Mouse (Mus musculus): Measurements from ENCODE around the gene Insc.

Insc gene

DNA sequence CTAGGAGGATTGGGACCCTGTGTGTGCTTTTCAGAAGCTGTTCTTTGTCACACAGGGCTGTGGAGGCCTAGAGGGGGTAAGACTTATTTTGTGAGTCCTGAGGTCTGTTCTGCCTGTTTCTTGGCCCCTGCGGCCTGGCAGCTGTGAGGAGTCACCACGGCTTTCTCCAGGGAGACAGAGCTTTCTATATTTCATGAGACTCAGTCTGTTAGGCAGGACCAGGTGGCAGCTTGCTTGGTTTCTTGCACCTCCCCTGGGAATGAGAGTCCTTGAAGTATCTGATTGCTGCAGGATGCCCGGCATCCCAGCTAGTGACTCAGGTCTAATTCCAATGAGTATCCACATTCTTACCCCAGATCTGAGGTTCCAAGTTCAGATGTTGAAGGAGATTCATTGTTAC lies 21.8 kb downstream of the Insc start:
- no peak for DNase-seq

DNA sequence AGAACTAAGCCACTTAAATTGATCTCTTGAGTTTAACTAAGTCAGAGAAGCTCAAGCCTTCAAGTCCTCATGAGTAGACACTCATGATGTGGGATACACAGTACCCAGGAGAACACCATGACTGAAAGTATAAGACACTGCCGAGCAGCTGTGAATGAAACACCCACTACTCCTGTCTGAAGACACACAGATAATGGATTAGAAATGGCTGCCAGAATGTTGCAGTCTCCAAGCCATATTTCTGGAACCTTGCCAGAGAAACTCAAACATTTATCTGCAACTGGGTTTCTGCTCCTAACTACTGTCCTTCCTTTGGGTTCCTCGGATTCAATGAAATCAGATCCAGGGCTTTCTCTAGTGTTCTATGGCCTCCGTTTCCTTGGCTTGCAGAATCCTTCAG lies 23.0 kb downstream of the Insc start:
- DNase-seq: no peak

DNA sequence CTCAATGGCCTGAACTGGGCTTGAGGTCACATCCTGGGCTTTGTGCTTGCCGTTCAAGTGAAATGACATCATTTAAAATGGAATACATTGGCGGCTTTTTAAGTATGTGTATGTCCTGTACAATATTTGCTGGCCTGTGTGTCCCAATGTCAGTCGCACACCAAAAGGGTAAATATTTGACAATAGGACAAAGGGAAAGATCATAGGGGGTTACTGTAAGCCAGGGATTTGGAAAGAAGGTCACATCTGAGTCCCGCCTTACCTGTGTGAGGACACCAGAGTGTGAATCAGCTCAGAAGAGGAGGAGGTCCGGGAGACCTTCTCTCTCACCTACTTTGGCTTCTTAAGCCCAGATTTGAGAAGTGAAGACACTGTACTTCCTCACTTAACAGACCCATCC lies 25.0 kb downstream of the Insc start:
- no peak for DNase-seq

DNA sequence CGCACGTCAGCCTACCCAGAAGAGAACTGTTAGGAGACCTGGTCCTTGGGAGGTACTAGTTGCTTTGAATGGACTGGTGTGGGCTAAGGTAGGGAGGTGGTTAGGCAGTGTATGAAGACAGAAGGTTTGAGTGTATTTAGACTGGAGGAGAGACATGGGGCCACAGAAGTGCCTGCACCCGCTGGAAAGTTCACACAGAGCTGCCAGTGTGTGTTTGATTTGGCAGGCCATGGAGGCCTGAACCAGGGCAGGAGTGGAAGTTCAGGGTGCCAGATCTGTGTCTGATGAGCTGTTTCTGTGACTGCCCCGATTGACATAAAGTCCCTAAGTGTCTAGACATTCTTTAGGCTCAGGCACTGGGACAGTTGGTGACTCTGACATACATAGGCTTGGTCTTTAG lies 25.5 kb downstream of the Insc start:
- DNase-seq: no peak

DNA sequence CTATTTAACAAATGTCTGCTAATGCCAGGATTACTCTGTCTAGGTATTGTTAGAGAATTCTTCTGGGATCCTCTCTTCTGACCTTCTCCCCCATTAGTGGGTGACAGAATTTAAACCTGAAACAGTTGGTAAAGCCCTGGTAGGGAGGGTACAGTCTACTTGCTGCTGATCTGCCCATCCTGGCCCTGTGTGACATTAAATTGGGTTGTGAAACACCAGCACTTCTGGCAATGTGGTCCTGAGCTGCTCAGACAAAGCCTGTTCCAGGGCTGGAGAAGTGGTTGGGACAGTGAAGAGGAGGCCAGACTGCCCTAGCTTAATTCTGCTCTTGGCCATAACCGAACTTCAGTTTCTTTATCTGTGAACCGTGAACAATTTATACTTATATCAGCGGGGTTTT lies 27.1 kb downstream of the Insc start:
- no peak for DNase-seq

DNA sequence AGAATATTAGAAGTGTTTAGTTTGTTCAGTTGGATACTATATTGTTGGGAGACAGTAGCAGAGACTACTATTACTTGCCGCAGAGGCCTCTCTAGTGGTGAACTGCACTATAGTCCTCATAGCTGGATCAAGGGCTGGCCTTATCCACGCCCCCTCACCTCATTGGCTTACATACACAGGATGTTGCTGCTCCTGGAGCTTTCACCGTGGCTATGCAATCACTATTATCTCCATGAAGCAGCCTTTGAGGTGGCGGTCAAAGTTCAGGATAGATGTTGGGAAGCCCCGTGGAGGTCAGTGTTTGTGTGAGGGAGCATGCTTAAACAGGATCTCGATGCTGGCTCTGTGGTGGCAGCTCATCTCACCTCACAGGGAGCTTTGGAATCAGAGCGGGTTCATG lies 28.3 kb downstream of the Insc start:
- DNase-seq: peak; percentile 48

DNA sequence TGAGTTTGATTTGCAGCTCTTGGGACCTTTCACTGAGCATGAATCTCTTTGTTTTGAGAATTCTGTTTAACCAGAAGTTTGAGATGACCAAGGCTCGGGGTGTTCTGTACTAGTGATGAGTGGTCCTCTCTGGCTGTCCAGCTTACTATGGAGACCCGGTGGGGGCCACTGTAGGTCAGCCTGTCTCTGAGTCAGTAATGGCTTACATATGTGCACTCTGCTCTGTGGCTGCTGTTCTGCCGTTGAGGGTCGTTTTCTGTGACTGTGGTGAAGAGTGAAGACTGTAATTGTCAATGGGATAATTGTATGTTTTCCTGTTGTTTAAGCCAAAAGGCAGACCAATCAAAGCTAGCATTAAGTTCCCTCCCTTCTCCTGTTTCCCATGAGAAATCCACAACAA lies 30.3 kb downstream of the Insc start:
- no peak for DNase-seq

DNA sequence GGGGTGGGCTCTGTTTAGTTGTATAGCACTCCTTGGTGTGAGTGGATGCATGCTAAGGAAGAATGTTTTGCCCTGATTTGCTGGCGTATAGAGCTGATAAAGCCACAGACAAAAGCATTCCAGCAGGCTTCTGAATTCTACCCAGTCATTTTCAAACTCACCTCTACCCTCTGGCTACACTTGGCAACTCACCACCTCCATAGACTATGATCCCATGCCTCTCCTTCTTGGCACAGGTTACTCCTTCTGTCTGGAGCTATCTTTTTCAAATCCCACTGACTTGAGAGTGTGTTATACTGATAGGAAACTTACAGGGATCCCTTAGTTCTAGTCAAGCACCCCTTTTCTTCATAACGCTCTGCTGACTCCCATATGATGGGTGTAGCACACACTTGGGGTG lies 32.4 kb downstream of the Insc start:
- DNase-seq: no peak

DNA sequence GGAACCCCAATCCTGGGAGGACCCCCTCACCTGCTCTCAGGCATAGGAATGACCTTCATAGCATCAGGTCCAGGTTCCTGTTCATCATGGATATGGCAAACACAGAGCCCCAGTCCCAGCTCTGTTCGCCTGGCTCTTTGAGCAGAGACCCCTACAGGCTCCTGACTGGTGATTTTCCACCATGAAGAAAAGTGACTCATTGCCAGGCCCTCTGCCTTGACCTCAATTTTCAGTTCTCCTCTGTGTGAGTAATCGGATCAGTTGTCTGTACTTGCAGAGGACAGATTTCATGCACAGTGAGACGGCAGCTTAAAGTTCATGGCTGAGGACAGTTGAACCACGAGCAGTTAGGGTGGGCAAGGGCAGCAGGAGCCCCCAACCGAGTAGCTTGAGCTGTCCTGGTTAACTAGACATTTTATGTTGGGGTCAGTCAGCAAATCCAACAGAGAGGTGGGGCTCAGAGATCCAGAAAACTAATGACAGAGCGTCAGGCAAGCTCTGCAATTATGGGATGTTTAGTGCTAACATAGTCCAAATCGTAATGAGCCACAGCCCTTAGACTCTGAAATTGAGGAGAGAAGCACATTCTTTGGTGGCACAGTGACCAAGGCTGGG lies 34.8 kb downstream of the Insc start:
- DNase-seq: no peak

DNA sequence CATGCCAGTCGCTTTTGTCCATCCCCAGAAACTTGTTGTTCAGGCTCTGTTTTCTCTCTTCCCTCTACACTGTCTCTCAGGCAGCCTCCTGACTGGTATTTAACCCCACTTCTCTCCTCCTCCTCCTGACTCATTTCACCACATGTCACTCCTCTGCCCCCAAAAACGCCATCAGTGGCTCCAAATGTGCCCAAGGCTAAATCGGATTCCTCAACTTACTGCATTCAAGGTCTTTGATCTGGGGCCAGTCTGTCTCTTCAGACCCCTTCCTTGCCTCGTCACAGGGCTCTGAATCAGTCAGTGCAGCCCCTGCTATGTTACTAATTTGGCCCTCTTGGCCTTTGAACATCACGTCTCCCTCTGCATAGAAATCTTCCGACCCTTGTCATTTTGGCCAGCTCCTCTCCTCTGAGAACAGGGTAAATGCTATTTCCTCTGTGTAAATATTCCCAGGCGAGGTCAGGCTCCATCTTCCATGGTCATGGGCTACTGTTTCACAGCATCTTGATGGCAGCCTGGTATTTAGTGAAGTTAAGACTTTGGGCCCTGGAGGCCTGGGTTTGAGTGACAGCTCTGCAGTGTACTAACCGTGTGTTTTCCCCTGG lies 35.7 kb downstream of the Insc start:
- DNase-seq: no peak

DNA sequence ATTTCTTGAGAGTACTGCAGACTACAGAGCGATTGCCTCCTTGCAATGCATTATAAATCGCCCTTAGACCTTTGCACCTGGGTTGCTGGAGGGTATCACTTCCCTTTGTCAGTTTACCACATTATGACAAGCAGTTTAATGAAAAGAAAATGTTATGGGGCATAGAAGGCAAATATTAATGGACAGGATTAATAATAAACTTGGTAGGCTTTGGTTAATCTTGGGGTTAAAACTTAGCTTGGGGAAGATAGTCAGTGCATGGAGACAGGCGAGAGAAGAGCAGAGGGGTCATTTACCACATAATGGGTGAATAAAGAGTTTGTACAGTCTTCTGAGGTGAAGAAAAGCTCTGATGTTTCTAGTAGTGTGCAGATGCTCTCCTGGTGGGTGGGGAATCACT lies 39.8 kb downstream of the Insc start:
- DNase-seq: no peak

DNA sequence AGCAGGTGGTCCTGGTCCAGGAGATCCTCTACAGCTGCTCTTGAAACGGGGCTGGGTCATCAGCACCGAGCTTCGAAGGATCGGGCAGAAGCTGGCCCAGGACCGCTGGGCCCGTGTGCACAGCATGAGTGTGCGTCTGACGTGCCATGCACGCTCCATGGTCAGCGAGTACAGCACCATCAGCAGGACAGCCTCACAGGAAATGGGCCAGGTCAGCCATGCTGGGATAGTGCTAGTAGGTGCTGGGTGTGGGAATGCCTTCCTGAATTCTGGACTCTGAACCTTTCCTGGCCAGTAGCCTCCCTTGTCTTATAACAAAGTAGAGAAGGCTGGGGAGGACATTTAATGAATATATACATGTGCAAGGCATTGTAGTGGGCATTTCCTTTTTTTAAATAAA lies 47.6 kb downstream of the Insc start:
- DNase-seq: no peak

DNA sequence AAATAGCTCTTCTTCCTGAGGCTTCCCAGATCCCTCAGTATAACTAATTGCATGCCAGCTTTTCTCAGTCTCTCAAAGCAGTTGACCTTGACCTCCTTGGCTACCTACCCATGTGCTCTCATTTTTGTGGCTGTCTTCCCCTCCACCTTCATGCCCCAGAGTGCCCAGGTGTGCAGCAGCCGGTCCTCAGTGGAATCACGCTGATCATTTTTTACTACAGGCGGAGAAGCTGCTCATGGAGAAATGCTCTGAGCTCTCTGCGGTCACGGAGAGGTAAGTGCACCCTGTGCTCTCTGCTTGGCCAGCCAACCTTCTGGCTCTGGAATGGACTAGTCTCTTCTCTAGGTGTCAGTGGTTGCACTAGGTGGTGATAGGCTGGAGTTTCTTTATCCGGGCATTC lies 48.5 kb downstream of the Insc start:
- DNase-seq: no peak

DNA sequence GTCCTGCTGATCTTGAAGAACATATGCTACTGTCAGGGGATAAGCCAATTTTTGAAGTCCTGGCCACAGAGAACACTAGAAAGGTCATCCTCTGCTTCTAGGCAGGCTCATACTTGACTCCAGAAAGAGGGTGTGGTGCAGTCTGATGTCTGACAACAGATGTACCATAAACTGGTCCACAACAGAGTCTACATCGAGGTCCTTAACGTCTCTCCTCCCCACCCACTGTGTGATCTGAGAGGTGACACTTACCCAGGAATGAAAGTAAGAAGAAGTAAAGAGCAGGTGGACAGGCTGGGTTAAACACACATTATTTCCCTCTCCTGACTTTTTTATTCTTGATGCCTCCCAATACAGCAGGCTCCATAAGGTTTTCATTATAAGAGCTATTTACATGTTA lies 50.9 kb downstream of the Insc start:
- no peak for DNase-seq

DNA sequence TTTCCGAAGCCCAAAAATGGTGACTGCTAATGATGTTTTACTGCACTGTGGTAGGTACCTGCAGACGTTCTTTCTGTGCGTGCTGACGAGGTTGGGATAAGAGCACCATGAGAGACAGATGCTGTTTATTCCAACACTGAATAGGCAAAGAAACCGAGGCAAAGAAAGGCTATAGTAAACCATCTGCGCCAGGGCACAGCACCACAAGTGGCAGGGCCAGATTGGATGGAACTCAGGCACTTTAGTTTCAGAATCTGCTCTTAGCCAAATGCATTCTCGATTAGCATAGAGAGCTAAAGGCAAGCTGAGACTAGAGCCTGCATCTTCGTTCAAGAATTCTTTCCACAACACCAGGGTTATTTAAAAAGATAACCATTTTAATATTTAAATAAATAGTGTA lies 59.1 kb downstream of the Insc start:
- no peak for DNase-seq

DNA sequence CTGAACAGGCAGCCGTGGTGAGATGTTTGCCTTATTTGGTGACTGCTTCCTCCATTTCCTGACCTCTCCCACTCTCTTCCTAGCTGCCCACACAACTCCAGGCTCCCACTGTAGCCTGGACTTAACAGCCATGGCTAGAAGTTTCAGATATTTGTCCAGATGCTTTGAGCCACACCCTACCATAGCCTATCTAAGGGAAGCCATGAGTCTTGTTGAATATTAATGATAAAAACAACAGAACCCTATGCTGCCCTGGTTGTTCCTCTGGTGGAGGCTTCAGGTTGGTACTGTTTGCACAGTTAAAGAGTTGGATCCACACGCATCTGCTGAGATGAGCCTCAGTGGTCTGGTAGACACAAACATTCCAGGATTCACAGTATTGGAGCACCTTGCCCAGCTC lies 61.8 kb downstream of the Insc start:
- DNase-seq: no peak

DNA sequence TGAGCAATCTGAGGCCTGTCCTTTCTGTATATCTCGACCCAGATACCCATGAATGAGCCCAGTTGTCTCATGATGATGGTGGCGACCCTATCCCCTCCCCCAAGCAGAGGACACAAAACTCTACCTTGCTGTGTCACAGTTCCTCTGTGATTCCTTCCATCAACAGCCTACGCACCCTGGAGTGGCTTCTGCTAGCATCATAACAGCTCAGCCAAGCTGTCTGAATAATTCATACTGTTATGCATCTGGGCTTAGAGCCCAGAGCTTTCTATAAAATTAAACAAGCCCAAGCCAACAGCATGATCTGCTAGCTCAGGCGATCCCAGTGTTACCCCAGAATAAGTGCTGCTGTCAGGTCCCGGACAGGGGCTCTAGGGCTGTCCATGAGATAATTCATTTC lies 63.8 kb downstream of the Insc start:
- no peak for DNase-seq

DNA sequence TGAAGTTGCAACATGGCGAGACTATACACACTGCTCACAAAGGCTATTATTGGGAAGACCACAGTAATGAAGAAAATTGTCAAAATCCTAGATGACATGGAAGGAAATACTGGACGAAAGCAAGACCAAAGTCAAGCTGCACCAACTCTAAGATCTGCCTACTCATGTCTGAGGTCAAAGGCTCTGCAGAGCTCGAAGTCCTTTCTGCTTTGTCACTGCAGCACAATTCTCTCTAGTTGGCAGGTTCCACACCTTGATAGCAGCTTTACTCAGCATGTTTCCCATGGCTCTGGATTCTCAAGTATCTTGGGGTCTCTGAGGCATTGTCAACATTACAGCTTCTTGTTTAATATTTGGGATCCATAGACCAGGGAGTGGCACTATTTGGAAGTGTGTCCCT lies 64.8 kb downstream of the Insc start:
- DNase-seq: no peak

DNA sequence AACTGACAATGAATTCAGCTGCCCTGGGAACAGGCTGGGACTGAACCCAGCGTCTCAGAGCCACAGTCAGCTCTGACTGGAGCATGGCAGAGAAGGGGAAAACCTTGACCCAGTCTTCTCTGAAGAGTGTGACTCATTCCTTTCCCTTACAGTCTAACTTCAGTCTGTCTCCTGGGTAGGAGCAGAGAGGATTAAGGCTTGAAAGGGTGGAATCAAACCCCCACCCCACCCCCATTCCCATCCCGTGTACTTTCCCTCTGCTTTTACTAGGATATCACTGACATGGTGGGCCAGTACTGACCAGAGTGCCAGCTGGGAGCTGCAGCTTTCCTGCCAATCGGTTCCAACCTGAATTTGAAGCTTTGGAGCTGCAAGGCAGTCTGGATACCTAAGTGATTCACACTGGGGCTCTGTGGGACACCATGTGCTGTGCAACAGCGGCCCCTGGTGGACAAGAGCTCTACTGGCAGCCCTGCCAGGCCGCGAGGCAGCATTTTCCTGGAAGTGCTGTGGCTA lies 73.9 kb downstream of the Insc start:
- DNase-seq: peak; percentile 79

DNA sequence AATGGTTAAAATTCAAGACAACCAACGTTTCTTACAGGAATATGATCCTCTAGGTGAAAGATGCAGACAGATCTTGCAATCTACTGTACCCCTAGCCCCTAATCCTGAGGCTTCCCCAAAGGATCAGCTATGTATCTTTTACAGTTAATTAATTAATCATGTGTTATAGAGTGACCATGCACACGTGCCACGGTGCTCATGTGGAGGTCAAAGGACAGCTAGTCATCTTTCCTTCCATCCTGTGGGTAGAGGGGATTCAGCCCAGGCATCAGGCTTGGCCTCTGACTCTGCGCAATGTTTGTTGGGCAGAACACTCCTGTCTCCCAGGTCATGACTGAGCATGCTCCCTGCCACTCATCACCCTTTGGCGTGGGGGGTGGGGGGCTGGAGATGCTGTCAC lies 74.4 kb downstream of the Insc start:
- DNase-seq: no peak

DNA sequence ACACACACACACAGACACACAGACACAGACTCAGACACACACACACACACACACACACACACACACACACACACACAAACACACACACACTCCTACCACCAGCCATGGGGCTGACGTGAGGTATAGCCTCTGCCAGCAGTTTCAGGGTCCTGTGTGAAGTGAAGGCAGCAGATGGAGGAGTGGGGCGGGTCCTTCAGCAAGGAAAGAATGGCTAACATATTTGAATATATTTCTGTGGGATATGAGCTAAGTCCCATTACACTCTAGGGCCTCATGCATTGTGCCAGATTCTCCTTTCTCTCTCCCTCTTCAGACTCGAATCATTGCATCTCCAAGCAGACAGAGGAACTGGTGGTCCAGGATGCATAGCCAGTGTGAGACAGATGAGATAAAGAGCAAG lies 74.9 kb downstream of the Insc start:
- no peak for DNase-seq

DNA sequence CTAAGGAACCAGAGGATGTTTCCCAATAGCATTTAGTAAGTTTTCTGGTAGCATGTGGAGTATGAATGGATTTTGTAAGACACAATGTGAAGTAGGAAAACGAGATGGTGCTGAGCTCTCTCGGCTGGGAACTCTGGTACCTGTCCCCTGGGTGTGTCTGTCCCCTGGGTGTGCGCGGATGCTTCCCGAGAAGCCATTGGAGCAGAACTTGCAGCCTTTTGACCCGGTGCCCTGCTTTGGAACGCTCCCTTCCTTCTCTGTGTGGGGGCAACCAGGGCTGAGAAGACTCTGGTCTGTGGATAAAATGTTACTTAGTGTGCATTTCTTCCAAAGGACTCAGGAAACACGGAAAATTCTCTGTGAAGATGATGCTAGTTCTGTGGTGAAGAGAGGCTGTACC lies 75.3 kb downstream of the Insc start:
- DNase-seq: no peak

DNA sequence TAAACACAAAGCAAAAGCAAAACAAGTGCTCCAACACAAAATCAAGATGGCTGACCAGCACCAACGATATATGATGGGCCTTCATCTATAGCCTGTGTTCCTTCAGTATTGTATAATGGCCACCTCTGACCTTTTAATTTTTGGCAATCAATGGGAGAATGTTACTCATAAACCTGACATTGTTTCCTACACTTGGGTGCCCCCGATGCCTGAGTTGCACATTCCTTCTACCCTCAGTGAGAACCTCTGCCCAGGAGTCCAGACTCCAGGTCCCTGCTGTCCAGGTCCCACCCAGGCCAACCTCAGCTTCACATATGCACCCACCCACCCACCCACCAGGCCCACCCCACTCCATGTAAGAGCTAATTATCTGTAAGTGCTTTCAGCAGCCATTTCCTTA lies 79.2 kb downstream of the Insc start:
- no peak for DNase-seq

DNA sequence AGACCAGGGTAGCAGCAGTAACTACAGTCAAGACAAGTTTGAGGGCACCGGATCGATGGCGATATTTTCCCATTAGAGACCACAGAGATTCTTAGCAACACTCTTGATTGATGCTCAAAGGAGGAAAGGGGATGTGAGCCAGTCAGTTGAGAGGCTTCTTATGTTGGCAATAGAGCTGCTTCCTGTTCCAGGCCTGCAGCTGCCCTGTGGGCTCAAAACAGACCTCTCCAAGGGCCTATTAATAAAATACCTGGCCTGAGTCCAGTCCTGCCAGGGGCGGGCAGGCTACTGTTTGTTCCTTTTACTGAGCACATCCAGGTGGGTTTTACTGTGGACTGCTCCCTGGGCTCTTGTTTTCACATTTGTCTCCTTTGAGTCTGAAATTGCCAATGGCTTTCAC lies 83.9 kb downstream of the Insc start:
- no peak for DNase-seq

DNA sequence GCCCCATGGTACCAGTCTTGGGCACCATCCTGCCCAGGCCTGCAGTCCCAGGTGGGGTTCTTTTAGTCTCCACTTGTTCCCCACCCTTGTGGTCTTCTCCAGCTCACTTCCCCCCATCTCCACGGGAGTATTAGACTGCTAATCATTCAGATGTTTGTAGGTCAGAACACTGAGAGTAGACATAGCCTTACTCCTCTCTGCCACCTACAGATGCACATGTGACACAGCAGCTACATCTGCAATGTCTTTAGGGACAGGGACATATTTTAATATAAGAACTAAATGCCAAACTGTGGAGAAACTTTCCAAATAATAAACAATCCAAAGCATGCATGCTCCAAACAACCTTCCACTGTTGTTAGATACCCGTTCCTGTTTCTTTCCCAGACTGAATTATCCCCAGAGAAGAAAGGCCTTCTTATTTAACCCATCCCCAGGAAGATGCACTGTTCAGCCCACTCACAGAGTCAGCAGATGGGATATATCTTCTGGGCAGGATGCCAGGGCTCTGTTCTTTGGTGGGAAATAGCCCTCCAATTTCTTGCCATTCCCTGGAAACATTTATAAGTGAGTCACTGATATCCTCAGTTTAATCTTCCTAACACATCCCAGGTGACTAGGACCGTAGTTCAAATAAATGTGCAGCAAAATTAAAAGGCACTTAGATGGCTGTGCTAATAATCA lies 88.9 kb downstream of the Insc start:
- DNase-seq: no peak
